Mouse (Mus musculus): ENCODE results near the gene Ppfibp2. TPM values are rescaled to one million over a fixed set of nuclear protein-coding genes. Genes with fewer than 3 reads are reported as not detected.

Ppfibp2 gene
- total RNA-seq, 2 experiments from 2014 or later, result 24.6 to 26.4 TPM

DNA sequence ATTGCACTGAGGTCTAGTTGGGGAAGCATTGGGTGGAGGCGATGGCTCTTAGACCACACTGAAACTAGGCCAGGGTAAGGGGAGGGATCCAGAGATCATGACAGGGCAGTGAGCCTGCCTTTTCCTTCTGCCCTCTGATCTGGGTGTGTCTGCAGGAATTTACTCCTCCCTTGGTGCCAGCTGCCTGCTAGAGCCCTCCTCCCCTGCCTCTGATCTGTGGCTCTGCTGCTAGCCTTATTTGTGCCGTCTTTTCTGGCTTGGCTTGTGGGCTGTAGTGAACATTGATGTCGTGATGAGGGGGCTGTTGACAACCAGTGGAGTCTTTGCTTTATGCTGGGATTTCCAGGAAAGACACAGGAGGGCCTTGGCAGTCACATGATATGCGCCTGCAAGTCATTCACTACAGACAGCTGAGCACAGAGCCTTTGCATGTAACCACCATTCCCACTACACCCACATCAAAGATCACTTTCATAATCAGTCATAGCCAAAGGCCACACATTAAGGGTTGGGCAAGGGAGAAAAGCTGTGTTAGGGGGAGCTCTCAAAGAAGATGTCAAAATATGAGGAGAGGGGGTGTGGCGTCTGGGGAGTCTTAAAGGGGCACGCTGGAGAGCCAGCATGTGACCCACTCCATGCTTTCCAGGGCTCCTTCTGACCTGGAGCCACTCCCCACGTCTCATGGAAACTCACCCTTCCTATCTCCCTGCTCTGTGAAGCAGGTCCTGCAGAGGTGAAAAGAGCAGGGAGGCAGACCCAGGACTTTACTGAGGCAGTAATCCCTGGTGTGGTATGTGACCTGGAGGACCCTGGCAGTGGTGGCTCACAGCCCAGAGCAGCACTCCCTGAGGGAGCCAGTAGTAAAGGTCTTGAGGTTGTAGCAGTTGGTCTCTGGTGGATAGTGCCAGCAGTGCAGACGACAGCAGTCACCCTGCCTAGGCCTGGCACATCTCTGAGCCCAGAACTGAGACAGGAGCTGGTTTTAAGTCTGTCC, 69.4 kb downstream of the Ppfibp2 start:
- DNase-seq, result peak; percentile 51 to 60

DNA sequence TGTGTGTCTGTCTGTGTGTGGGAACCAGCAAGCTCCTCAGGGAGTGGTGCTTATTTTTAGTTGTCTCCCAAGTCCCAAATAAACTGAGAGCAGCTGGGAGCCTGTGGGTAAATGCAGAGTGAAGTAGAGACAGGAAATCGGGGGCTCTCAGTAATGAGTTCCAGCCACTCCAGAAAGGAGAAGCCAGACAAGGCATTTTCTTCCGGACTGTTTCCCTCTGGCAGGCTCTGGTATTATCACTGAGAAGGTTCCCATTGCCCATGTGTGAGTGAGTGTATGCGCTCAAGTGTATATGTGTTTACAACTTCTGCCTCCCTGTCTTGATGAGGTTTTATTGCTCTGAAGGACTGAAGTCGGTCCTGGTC, 70.2 kb downstream of the Ppfibp2 start:
- peak in 1 of 2 experiments; percentile 52 for DNase-seq

DNA sequence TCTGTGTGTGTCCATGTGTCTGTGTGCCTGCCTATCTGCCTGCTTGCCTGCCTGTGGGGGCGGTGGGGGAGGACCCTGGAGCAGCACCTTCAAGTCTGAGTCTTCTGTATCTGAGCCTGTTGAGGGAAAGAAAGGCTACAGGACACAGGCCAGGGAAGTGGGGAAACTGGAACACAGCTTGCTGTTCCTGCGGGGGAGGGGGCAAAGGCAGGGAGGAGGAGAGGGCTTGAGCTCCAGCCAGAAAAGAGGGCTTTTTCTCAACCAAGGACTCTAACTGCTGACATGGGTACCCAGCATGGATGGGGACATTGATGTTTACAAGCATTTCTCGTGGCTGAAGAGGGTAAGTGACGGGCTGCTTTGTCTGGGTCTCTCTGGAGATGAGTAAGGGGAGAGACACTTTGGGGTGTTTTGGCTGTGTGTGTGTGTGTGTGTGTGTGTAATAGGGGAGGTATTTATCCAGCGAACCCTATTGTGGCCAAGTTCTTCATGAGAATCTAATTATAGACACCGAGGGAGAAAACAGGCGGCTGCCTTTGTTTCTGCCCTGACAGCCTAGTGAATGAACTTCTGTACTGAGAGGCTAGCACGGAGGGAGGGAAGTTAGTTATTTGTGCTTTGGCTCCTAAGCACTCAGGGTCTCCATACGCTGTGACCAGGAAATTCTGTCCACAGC, 70.7 kb downstream of the Ppfibp2 start:
- peak; percentile 68 to 79 for DNase-seq

DNA sequence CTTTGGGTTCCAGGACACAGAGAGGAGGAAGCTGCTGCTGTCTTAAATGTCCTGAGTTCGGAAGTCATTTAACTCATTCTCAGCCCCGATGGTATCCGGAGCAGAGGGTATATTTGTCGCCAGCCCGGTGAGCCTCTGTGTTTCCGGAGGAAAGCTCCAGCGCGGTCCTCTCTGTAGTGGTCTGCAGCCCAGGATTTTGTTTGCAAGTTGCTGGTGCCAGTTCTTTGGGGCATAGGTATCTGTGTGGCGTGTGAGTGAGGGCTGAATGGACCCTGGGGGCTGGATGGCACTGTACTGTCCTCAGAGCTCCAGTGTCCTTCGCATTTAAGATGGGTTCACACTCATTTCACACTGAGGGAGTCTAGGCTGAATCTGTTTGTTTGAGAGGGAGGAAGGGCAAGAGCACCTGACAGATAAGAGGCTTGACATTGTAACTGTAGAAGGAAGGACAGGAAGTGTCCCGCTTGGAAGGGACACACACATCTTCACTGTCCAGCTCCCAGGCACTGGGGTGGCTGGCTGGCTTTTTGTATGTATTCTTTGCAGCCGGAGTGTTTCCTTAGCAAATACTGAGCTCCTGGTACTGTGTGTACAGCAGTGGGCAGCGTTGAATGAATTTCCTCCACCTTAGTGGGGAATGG, 71.4 kb downstream of the Ppfibp2 start:
- DNase-seq, result peak; percentile 45 to 61

DNA sequence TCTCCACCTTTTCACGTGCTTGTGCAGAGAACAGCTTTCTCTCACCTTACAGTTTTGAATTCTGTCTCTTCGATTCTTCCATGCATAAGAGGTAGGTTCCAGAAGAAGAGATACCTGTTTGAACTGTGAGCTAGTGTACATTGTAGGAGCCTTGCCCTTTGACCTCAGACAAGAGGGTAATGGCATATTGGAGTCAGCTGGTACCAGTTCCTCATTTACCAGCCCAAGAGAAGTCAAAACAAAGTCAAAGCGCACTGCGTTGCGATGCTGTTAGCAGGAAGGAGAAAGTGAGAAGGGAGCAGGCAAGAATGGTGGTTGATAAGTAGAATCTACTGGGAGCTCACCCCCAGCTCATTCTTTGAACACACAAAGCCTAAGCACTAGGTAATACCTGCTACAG, 73.5 kb downstream of the Ppfibp2 start:
- DNase-seq, result no peak

DNA sequence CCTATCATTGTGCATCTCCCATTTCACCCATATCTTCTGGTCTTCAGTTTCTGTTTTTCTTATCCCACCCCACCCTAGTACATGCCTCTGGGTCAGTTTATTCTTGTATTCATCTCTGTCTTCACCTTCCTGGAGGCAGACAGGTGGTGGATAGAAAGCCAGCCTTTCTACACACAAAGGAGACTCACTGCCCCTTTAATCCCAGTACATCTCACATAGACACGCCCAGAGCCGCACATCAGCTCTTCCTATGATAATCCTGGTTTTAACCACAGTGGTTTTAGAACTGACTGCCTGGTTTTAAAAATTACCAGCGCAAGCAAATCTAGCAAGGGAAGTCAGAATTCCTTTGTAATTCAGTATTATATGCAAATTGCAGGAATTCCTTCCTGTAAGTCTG, 80.2 kb downstream of the Ppfibp2 start:
- no peak for DNase-seq

DNA sequence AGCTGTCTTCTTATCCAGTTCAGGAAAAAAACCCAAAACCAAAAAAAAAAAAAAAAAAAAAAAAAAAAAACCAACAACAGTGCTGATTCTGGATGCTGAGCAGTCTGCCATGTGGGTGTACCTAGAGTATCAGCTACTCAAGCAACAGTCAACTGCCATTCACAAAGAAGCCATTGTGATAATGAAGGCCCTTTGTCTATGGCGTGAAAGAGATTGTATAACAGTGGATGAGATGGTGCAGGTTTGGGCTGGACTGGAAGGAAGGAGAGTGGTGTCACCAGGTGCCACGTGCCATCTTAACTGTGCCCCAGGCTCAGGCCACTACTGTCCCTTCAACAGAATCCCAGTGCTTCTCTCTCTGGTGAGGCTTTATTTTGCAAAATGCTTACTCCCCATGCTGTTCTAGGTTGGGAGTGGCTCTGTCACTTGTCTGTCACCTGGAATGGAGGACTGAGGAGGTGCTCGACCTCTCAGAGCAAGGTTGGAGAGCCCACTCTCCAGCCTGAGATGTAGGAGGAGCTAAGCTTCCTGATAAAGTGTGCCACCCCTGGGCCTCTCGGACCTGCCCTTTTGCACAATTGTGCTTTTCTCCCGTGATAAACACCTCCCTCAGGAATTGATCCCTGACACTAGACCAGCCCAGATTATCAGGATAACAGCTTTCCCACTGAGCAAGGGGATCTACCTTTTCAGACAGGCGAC, 85.3 kb downstream of the Ppfibp2 start:
- DNase-seq, result no peak

DNA sequence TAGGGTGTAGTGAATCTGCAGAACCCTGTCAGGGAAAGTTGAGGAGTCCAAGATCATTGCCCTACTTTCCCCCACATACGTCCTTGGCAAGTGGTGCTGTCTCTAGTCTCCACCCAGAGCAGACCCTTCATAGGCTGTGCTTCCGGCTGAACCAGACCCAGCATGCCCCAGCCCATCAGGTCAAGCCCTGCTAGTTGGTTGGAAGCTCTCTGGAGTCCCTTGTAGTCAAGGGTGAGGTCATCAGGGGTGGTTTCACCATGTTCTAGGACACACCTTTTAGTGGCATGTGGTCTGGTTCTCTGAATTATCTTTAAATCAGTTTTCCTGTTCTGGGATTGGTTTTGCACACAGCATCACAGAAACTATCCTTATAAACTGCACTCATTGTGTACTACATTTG, 86.3 kb downstream of the Ppfibp2 start:
- DNase-seq, result no peak

DNA sequence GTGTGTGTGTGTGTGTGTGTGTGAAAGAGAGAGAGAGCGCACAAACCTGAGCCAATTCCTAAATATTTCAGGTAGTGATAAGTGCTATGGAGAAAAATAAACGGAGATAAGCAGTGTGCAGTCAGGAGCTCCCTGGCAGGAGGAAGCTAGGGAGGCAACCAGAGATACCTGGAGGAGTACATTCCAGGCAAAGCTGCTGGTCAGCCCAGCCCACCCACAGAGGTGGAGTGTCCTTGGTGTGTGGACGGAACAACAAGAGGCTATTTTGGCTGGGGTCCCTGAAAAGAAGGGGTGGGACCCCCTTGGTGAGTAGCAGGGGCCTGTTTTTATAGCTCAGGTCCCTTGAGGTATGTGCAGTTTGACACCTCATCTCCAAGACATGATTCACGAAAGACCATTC, 88.2 kb downstream of the Ppfibp2 start:
- DNase-seq, result no peak

DNA sequence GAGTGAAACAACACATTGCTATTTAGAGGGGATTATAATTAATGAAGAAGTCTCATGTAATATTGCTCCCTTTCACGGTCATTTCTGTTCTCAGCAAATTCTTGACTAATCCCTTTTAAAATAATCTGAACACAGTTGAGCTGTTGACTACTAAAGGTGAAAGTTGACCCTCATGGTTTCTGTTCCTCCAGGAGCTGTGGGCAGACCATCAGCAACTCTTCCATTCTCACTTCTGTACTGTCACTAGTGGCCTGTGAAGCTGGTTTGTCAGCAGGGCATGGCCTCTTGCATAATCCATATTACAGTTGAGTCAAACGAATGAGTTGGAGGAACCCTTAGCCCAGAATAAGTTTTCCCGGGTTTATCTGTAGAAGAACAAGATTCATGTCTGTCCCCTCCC, 88.6 kb downstream of the Ppfibp2 start:
- DNase-seq, result no peak

DNA sequence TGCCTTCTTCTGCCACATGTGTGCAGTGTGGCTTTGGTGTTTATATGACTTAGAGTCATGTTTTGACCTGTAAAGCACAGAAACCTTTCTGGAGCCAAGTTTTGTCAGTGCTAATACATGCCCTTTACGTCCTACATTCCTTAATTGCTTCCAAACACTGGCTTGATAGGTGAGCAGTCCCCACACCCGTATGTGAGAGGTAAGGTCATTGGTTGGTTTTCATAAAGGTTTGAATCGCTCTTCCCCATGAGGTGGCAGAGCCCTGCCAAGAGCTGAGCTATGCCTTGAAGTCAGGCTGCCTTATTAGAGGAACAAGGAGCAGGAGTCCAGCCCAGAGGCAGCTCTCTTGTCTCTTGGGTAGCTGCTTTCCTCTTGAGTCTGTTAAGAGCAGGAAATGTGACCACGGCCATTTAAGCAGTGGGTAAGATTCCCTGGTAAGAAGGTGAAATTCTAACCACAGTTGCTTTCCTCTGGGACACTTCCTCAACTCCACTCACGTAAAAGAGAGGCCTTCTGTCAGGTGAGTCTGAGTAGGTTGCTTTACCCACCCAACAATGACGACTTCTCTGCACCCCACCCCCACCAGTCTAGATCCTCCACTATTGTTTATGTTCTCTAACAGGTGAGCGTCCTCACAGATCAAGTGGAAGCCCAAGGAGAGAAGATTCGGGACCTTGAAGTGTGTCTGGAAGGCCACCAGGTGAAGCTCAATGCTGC, 90.4 kb downstream of the Ppfibp2 start:
- DNase-seq, result no peak

DNA sequence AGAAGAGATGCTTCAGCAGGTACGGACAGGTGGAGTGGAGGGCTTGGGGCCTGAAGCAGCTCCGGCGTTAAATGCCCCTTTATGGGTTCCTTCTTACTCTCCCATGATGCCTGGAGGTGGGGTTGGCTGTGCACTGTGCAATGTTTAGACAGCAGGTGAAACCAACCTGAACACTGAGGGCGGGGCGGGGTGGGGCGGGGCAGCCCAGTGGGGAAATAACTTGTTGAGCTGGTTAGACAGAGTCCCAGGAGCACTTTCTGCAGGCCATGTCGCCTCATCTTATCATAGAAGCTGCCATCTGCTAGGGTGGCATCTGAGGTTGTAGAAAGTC, 90.9 kb downstream of the Ppfibp2 start:
- DNase-seq, result no peak

DNA sequence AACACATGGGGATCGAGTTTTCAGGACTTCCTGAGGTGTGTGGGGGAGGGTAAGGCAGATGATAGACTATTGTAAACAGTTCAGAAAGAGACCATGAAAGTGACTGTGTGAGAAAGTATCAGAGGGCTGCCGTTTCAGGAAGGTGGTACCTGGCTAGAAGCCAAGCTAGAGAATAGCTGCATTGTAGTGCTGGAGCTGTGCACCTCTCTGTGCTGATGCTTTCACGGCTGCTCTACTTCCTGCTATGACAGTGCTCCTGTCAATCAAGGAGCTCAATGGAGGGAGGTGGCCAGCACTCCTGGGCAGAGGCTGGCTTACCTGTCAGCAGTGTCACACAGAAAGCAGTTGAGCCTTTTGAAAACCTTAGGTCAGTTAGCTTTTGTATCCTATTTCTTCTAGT, 92.4 kb downstream of the Ppfibp2 start:
- DNase-seq, result no peak

DNA sequence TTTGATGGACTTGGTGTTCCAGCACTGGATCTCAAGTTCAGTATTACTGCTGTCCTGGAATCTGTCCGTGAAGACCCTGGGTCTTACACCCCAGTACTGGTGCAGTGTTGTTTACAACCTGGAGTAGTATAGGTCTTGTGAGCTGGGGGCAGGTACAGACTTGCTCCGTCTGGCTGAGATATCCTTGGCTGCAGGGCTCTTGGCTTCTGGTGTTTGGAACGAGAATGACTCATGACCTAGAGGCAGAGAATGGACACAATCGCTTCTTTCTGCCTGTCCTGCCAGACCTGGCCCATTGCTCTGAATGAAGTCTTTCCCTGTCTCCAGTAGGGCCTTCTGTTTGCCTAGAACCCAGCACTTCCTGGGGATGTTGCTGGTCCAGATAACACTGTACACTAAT, 93.0 kb downstream of the Ppfibp2 start:
- no peak for DNase-seq

DNA sequence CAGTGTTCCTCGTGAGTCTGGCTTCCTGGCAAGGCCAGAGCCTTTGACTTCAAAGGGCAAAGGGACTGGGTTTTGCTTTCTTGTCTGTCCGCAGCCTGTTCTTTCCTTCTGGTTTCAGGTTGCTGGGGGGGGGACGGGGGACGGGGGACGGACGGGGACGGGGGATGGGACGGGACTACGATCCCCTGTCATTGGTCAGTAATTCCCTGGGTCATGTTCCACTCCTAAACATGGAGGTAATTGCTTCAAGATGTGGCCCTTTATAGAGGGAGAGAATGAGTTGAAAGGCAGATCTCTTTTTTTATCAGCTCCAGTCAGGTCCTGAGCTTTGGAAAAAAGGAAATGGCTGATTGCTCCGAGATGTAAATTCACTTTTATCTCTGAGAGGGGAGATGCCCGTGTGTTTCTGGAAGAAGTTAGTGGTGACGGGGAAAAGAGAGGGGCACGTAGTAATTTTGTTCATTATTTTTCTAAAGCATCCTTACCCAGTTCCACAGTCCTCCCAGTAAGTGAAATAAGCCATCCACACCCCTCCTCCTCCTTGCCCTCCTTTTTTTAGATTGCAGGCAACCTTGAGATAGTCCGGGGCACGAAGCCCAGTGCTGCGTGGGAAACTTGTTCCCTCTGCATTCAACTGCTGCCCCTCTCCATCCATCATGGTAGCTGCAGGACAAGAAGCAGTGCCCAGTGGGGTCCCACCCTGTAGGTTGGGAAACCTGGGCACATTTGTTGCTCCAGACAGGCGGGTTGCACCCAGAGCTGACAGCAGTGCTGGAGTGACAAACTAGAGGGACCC, 95.6 kb downstream of the Ppfibp2 start:
- DNase-seq, result peak; percentile 30 to 38

DNA sequence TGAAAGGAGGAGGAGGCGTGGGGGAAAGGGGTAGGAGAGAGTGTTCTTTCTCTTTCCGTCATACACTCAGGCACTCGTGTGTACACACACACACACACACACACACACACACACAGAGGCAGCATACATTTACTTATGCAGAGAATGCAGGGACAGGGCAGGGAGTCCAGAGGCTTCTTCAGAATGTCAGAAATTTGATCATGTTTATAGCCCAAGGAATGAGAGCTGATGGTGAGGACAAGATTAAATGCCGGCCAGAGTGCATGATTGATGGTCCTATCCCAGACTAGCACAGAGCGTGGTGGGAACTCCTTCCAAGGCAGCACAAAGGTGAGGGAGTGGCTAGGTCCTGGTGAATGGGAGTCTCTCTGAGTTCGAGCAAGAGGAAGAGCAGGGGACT, 96.5 kb downstream of the Ppfibp2 start:
- DNase-seq, result no peak

DNA sequence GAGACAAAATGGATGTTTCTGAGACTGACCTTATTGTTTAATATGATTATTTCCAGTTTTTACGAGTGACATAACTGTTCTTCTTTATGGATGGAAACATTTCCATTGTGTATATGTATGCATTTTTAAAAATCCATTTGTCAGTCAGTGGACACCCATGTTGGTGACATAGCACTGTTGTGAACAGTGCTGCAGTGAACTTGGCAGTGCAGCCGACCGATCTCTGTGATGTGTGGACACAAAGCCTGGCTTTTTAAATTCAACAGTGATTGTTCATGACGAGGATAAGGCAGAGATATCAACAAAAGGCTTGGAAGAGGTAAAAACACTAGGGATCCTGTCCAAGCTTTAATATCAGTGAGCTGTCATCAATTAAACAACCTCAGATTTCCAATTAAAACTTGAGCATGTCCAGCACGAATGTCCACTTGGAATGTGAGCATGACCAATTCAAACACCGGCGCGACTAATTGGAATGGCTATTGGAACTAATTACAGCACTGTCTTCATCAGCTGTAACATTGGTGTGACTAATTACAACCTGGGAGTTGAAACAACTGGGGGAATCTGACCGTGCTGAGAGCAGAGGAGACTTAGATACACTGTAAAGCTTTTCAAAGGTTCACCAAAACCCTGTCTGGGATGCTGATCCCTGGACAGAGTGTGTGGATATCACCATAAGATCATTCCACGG, 99.4 kb downstream of the Ppfibp2 start:
- no peak for DNase-seq

DNA sequence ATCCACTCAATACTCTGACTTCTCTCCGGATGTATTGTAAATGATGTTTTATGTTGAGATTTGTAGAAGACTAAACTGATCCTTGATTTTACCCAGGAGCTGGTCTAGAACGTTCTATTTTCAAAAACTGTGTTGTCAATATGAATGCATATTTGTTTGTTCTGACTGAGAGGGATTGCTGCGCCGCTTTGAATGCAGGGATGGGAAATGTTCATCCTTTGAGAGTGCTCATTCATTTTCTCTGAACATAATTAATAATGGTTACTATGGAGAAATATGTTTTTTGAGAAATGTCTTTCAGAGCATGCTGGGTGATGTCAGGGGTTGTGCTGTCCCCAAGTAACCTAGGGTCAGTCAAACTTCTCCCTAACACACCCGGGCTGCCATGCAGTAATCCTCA, 102.1 kb downstream of the Ppfibp2 start:
- DNase-seq, result no peak

DNA sequence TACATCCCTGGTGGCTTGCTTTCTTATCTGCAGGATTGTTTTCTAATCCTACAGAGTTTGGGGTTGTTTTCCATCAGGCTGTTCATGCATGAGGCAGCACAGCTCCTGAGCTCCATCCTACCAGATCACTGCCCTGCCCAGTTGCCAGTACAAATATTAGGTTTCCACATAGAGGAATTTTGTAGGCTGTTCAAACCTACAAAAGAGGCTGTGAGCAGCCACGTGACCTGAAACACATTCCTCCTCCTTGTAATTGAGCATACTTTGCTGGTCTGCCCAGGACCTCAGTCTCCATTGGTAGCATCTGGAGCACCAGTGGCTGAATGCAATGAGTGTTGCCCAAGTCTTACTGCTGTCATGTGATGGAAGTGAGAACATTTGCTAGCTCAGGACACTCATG, 104.9 kb downstream of the Ppfibp2 start:
- no peak for DNase-seq

DNA sequence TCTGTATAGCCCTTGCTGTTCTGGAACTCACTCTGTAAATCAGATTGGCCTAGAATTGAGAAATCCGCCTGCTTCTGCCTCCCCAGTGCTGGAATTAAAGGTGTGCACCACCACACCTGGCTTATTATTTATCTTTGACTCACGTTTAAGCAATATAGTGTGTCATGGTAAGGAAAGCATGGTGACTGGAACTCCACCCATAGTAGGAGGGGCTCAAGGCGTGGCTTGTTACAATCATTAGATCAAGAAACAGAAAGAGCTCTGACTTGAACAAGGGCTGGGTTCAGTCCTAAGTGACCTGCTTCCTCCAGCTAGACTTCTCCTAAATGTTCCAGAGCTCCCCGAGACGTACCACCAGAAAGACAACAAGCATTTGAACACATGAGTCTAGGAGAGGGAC, 105.6 kb downstream of the Ppfibp2 start:
- no peak for DNase-seq
